Mouse (Mus musculus) heart, postnatal 10 days (tissue): ENCODE results near the gene Ppp4r1. TPM values are rescaled to one million over a fixed set of nuclear protein-coding genes. Genes with fewer than 3 reads are reported as not detected.

Source experiments
- DNase-seq, 2 experiments: peaks; one replicate each; pipeline ENCODE4 v3.0.0; 2021
- intact Hi-C: fragments of 180-260 bp; cut with DNase I; formaldehyde crosslinking; loops from one replicate; pipeline ENCODE4 v1.15.1; 2025
- total RNA-seq, 2 experiments: library from RNA; stranded (reverse); gene quantifications; 2 replicates each; pipeline ENCODE4 v1.2.3; 2021

Gene Ppp4r1
- total RNA-seq = 10 to 100 TPM; 73.8 to 81.2 TPM

GRCm38 (mm10) chr17:65782551-65783141 is at the start of gene Ppp4r1:
Gene Ppp4r1, plus strand, starts transcription at chr17:65782573.
- intact Hi-C loops = loop anchor here (1.0 to 5.0 kb wide), 2 partner anchors 76 to 170 kb away; partner anchors contain the start of gene Vapa
- peak; percentile 89 to 90 for DNase-seq

- peak in 1 of 2 experiments; percentile 25 for DNase-seq
- intact Hi-C loops = no loop called here
These were observed 49.7 kb upstream of the Ppp4r1 start for GRCm38 (mm10) chr17:65732666-65733065.

GRCm38 (mm10) chr17:65735088-65735487 is 47.3 kb upstream of the Ppp4r1 start:
- intact Hi-C loops = no loop called here
- no peak for DNase-seq

GRCm38 (mm10) chr17:65737175-65737574 is 45.2 kb upstream of the Ppp4r1 start:
- no peak for DNase-seq
- intact Hi-C loops = no loop called here

- peak; percentile 48 to 56 for DNase-seq
- intact Hi-C loops = no loop called here
These were observed 44.8 kb upstream of the Ppp4r1 start for GRCm38 (mm10) chr17:65737622-65738021.

- intact Hi-C loops = no loop called here
- DNase-seq = no peak
These were observed 42.3 kb upstream of the Ppp4r1 start for GRCm38 (mm10) chr17:65739874-65740725.

- no peak for DNase-seq
- intact Hi-C loops = no loop called here
These were observed 40.8 kb upstream of the Ppp4r1 start for GRCm38 (mm10) chr17:65741565-65741964.

- DNase-seq = no peak
- intact Hi-C loops = no loop called here
These were observed 40.0 kb upstream of the Ppp4r1 start for GRCm38 (mm10) chr17:65742245-65742905.

GRCm38 (mm10) chr17:65742969-65743368 is 39.4 kb upstream of the Ppp4r1 start:
- intact Hi-C loops = no loop called here
- no peak for DNase-seq

- intact Hi-C loops = no loop called here
- no peak for DNase-seq
These were observed 38.6 kb upstream of the Ppp4r1 start for GRCm38 (mm10) chr17:65743664-65744330.

GRCm38 (mm10) chr17:65746314-65746713 is 36.1 kb upstream of the Ppp4r1 start:
- intact Hi-C loops = no loop called here
- no peak for DNase-seq

GRCm38 (mm10) chr17:65748997-65749396 is 33.4 kb upstream of the Ppp4r1 start:
- intact Hi-C loops = no loop called here
- no peak for DNase-seq

GRCm38 (mm10) chr17:65749803-65750202 is 32.6 kb upstream of the Ppp4r1 start:
- no peak for DNase-seq
- intact Hi-C loops = no loop called here

- no peak for DNase-seq
- intact Hi-C loops = no loop called here
These were observed 32.1 kb upstream of the Ppp4r1 start for GRCm38 (mm10) chr17:65750301-65750700.

GRCm38 (mm10) chr17:65753130-65753529 is 29.2 kb upstream of the Ppp4r1 start:
- DNase-seq = no peak
- intact Hi-C loops = no loop called here

GRCm38 (mm10) chr17:65755857-65756256 is 26.5 kb upstream of the Ppp4r1 start:
- intact Hi-C loops = no loop called here
- no peak for DNase-seq

GRCm38 (mm10) chr17:65757150-65757549 is 25.2 kb upstream of the Ppp4r1 start:
- intact Hi-C loops = no loop called here

GRCm38 (mm10) chr17:65763221-65763620 is 19.2 kb upstream of the Ppp4r1 start:
- DNase-seq = no peak
- intact Hi-C loops = no loop called here

More at GRCm38 (mm10) chr17:65757150-65757549, 25.2 kb upstream of the Ppp4r1 start:
- DNase-seq = peak; percentile 31 to 38

- intact Hi-C loops = no loop called here
- peak; percentile 51 to 52 for DNase-seq
These were observed 13.9 kb upstream of the Ppp4r1 start for GRCm38 (mm10) chr17:65768486-65768885.

GRCm38 (mm10) chr17:65770982-65771915 is 11.1 kb upstream of the Ppp4r1 start:
- intact Hi-C loops = no loop called here
- peak; percentile 25 to 50 for DNase-seq
